Mouse (Mus musculus): ENCODE results near the gene Smoc1.

DNA sequence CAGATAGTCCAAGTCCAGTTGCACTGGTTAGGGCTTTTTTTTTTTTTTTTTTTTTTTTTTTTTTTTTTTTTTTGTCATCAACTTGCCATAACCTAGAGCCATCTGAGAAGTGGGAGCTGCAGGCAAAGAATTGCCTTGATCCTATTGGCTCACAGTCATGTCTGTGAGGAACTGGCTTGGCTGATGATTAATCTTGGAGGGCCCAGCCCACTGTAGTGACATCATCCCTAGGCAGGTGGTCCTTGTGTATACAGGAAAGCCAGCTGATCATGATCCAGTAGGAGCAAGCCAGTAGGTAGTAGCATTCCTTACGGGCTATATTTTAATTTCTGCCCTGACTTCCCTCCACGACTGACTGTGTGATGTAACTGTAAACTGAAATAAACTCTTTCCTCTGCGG, 38.3 kb upstream of the Smoc1 start:
- no peak for TF ChIP-seq POLR2A (IDR thresholded peaks at IDR 0.05; ENCODE audit: borderline replicate concordance, low read depth, low read length)
- TF ChIP-seq CTCF (IDR thresholded peaks at IDR 0.05; ENCODE audit: low read depth, low read length) = no peak
